Mouse (Mus musculus) embryonic facial prominence, embryonic 12.5 days (tissue): Measurements from ENCODE around the gene Chchd4. TPM values are rescaled to one million over a fixed set of nuclear protein-coding genes. Genes with fewer than 3 reads are reported as not detected.
"Not testable (repeated sequence)": the region's sequence is repeated elsewhere in the genome, so short reads cannot be mapped to it uniquely, and the experiment has no call there.

Source experiments
- ATAC-seq: fragments of 200-750 bp; cut with Nextera tagmentation; 2 replicates; pipeline ENCODE4 v1.8.0; 2017; ENCODE audit not compliant: insufficient number of reproducible peaks, insufficient read depth, low FRiP score, low TSS enrichment
- H3K27ac ChIP-seq: fragments of 300-500 bp; sonication (generic); 2 replicates; pipeline ENCODE4 v1.5.1; 2016; ENCODE audit warnings: mild to moderate bottlenecking
- H3K27me3 ChIP-seq: fragments of 300-500 bp; sonication (generic); 2 replicates; pipeline ENCODE4 v1.6.1; 2016; ENCODE audit warnings: mild to moderate bottlenecking, moderate library complexity
- H3K36me3 ChIP-seq: fragments of 300-500 bp; sonication (generic); 2 replicates; pipeline ENCODE4 v1.6.1; 2016; ENCODE audit warnings: mild to moderate bottlenecking
- H3K4me1 ChIP-seq: fragments of 300-500 bp; sonication (generic); 2 replicates; pipeline ENCODE4 v1.6.1; 2016
- H3K4me2 ChIP-seq: fragments of 300-500 bp; sonication (generic); replicated peaks from 2 replicates; pipeline ENCODE4 v1.6.1; 2016; ENCODE audit warnings: mild to moderate bottlenecking, moderate library complexity
- H3K4me3 ChIP-seq: fragments of 300-500 bp; sonication (generic); 2 replicates; pipeline ENCODE4 v1.5.1; 2016; ENCODE audit warnings: mild to moderate bottlenecking
- H3K9ac ChIP-seq: fragments of 300-500 bp; sonication (generic); 2 replicates; pipeline ENCODE4 v1.6.1; 2016; ENCODE audit warnings: mild to moderate bottlenecking, moderate library complexity
- H3K9me3 ChIP-seq: fragments of 300-500 bp; sonication (generic); 2 replicates; pipeline ENCODE4 v1.6.1; 2016; ENCODE audit warnings: mild to moderate bottlenecking, moderate library complexity
- WGBS: fragments of 180-500 bp; shearing (Covaris S2); methylation state at CpG from one replicate; pipeline ENCODE4 v1.1.7; 2016; 5-methylcytosine and 5-hydroxymethylcytosine counted together
- polyA plus RNA-seq: library from polyadenylated mRNA; unstranded; fragments of >200 nt; fragmentation: Nextera tagmentation; extraction: Ambion mirVana; gene quantifications from 2 replicates; pipeline ENCODE4 v1.2.1, GENCODE M21; 2016

Gene Chchd4
- polyA plus RNA-seq, 1 experiment from 2014 or later, result 21.5 TPM

GRCm38 (mm10) chr6:91472319-91472718, 1.0 kb downstream of the Chchd4 start:
- peaks cover 15% of the 10 kb centered on the region for H3K36me3 ChIP-seq
- 27% methylated on average over 6 of the region's 6 CpGs for WGBS
- H3K4me3 ChIP-seq, result peak overlapping the region; percentile 77
- ATAC-seq, result no peak
- no peaks in the 10 kb centered on the region for H3K9me3 ChIP-seq
- peak overlapping the region; percentile 81; the same call in 1 of the 2 replicates for H3K27ac ChIP-seq
- H3K4me1 ChIP-seq, result peaks cover 22% of the 10 kb centered on the region
- H3K4me2 ChIP-seq, result peak overlapping the region; percentile 85
- H3K9ac ChIP-seq, result peak overlapping the region; percentile 81
- no peaks in the 10 kb centered on the region for H3K27me3 ChIP-seq

- H3K9me3 ChIP-seq, H3K9ac ChIP-seq, H3K27ac ChIP-seq, ATAC-seq, H3K4me3 ChIP-seq, H3K4me2 ChIP-seq, H3K27me3 ChIP-seq: not testable (repeated sequence)
- 91% methylated on average over 3 of the region's 3 CpGs for WGBS
- H3K36me3 ChIP-seq, result peaks cover 17% of the 10 kb centered on the region
- H3K4me1 ChIP-seq, result peaks cover 22% of the 10 kb centered on the region
Observed at GRCm38 (mm10) chr6:91471427-91471826, 1.9 kb downstream of the Chchd4 start.

- no peak overlapping the region for H3K9ac ChIP-seq
- no peak overlapping the region for H3K4me2 ChIP-seq
- peaks cover 22% of the 10 kb centered on the region for H3K4me1 ChIP-seq
- H3K27me3 ChIP-seq, result no peaks in the 10 kb centered on the region
- H3K36me3 ChIP-seq, result peaks cover 24% of the 10 kb centered on the region
- H3K4me3 ChIP-seq, result no peak overlapping the region
- ATAC-seq, result no peak
- WGBS, result 89% methylated on average over 2 of the region's 2 CpGs
- no peaks in the 10 kb centered on the region for H3K9me3 ChIP-seq
- no peak overlapping the region for H3K27ac ChIP-seq
Observed at GRCm38 (mm10) chr6:91470712-91471111, 2.6 kb downstream of the Chchd4 start.

GRCm38 (mm10) chr6:91467106-91467505, 6.2 kb downstream of the Chchd4 start:
- H3K9me3 ChIP-seq, result no peaks in the 10 kb centered on the region
- H3K27ac ChIP-seq, result no peak overlapping the region
- no peak overlapping the region for H3K4me3 ChIP-seq
- H3K27me3 ChIP-seq, result no peaks in the 10 kb centered on the region
- no peak for ATAC-seq
- H3K4me1 ChIP-seq, result peaks cover 6% of the 10 kb centered on the region
- 91% methylated on average over 1 of the region's 1 CpGs for WGBS
- no peak overlapping the region for H3K9ac ChIP-seq
- H3K4me2 ChIP-seq, result no peak overlapping the region
- H3K36me3 ChIP-seq, result peaks cover 45% of the 10 kb centered on the region

- Histone ChIP-seq H3K4me3 (no peak overlapping the region), H3K9me3 (no peaks in the 10 kb centered on the region), H3K9ac (no peak overlapping the region), H3K27me3 (no peaks in the 10 kb centered on the region), H3K4me1 (no peaks in the 10 kb centered on the region), H3K36me3 (peaks cover 45% of the 10 kb centered on the region), H3K4me2 (no peak overlapping the region), H3K27ac (no peak overlapping the region)
- ATAC-seq, result no peak
- WGBS, result 86% methylated on average over 2 of the region's 2 CpGs
Observed at GRCm38 (mm10) chr6:91465756-91466155, 7.6 kb downstream of the Chchd4 start.

- H3K9me3 ChIP-seq, result no peaks in the 10 kb centered on the region
- H3K4me3 ChIP-seq, result no peak overlapping the region
- H3K9ac ChIP-seq, result no peak overlapping the region
- H3K4me1 ChIP-seq, result no peaks in the 10 kb centered on the region
- no peak overlapping the region for H3K4me2 ChIP-seq
- H3K27me3 ChIP-seq, result no peaks in the 10 kb centered on the region
- H3K27ac ChIP-seq, result no peak overlapping the region
- H3K36me3 ChIP-seq, result peaks cover 12% of the 10 kb centered on the region
- no peak for ATAC-seq
- 89% methylated on average over 1 of the region's 1 CpGs for WGBS
Observed at GRCm38 (mm10) chr6:91459471-91459870, 13.9 kb downstream of the Chchd4 start.

- ATAC-seq, result no peak
- Histone ChIP-seq H3K9ac (no peak overlapping the region), H3K27ac (no peak overlapping the region), H3K4me3 (no peak overlapping the region), H3K27me3 (no peaks in the 10 kb centered on the region; the same call in 1 of the 2 replicates), H3K9me3 (no peaks in the 10 kb centered on the region), H3K4me1 (no peaks in the 10 kb centered on the region), H3K36me3 (no peaks in the 10 kb centered on the region), H3K4me2 (no peak overlapping the region)
- 35% methylated on average over 5 of the region's 5 CpGs for WGBS
Observed at GRCm38 (mm10) chr6:91454546-91454945, 18.8 kb downstream of the Chchd4 start.

- H3K9ac ChIP-seq, result no peak overlapping the region
- H3K4me2 ChIP-seq, result no peak overlapping the region
- no peak overlapping the region for H3K4me3 ChIP-seq
- no peak overlapping the region for H3K27ac ChIP-seq
- WGBS, result 50% methylated on average over 1 of the region's 1 CpGs
- H3K27me3 ChIP-seq, result peaks cover 3% of the 10 kb centered on the region; the same call in 1 of the 2 replicates
- H3K4me1 ChIP-seq, result no peaks in the 10 kb centered on the region
- H3K36me3 ChIP-seq, result no peaks in the 10 kb centered on the region
- H3K9me3 ChIP-seq, result no peaks in the 10 kb centered on the region
- no peak for ATAC-seq
Observed at GRCm38 (mm10) chr6:91452056-91452455, 21.3 kb downstream of the Chchd4 start.

- H3K36me3 ChIP-seq, result no peaks in the 10 kb centered on the region
- ATAC-seq, result no peak
- no peak overlapping the region for H3K4me3 ChIP-seq
- peaks cover 3% of the 10 kb centered on the region; the same call in 1 of the 2 replicates for H3K27me3 ChIP-seq
- H3K9ac ChIP-seq, result no peak overlapping the region
- WGBS, result 63% methylated on average over 3 of the region's 3 CpGs
- no peak overlapping the region for H3K27ac ChIP-seq
- H3K4me2 ChIP-seq, result no peak overlapping the region
- no peaks in the 10 kb centered on the region for H3K4me1 ChIP-seq
- no peaks in the 10 kb centered on the region for H3K9me3 ChIP-seq
Observed at GRCm38 (mm10) chr6:91449472-91450225, 23.7 kb downstream of the Chchd4 start.

GRCm38 (mm10) chr6:91445316-91445715, 28.0 kb downstream of the Chchd4 start:
- Histone ChIP-seq H3K4me3 (no peak overlapping the region), H3K9me3 (no peaks in the 10 kb centered on the region), H3K27ac (no peak overlapping the region), H3K4me2 (no peak overlapping the region), H3K9ac (no peak overlapping the region), H3K36me3 (no peaks in the 10 kb centered on the region), H3K27me3 (peaks cover 3% of the 10 kb centered on the region; the same call in 1 of the 2 replicates), H3K4me1 (peaks cover 7% of the 10 kb centered on the region; the same call in 1 of the 2 replicates)
- no peak for ATAC-seq
- WGBS, result 72% methylated on average over 3 of the region's 3 CpGs

- Histone ChIP-seq H3K9ac (peak overlapping the region; percentile 68), H3K4me1 (peaks cover 7% of the 10 kb centered on the region; the same call in 1 of the 2 replicates), H3K27me3 (no peaks in the 10 kb centered on the region), H3K27ac (peak overlapping the region; percentile 75; the same call in 1 of the 2 replicates), H3K4me3 (peak overlapping the region; percentile 59), H3K9me3 (no peaks in the 10 kb centered on the region), H3K4me2 (peak overlapping the region; percentile 79), H3K36me3 (no peaks in the 10 kb centered on the region)
- WGBS, result 3% methylated on average over 19 of the region's 19 CpGs
- ATAC-seq, result 0 out of 2 replicates have a peak, but pooled peaks have one; percentile 13
Observed at GRCm38 (mm10) chr6:91441145-91441662, 32.1 kb downstream of the Chchd4 start.
